Mouse (Mus musculus) gastrocnemius, postnatal 14 days (tissue): Measurements from ENCODE around the gene Zfp366. TPM values are rescaled to one million over a fixed set of nuclear protein-coding genes. Genes with fewer than 3 reads are reported as not detected.

Experiments used
- DNase-seq: peaks from one replicate; pipeline ENCODE4 v3.0.0; 2021; ENCODE audit warnings: mixed read lengths
- intact Hi-C: fragments of 180-260 bp; cut with DNase I; formaldehyde crosslinking; loops from one replicate; pipeline ENCODE4 v1.15.1; 2025; ENCODE audit warnings: low total_unique reads
- total RNA-seq, 2 experiments: library from RNA; stranded (reverse); gene quantifications; 2 replicates each; pipeline ENCODE4 v1.2.3; 2021

Gene Zfp366
- total RNA-seq, 2 experiments from 2014 or later = 6.0 to 7.4 TPM

DNA sequence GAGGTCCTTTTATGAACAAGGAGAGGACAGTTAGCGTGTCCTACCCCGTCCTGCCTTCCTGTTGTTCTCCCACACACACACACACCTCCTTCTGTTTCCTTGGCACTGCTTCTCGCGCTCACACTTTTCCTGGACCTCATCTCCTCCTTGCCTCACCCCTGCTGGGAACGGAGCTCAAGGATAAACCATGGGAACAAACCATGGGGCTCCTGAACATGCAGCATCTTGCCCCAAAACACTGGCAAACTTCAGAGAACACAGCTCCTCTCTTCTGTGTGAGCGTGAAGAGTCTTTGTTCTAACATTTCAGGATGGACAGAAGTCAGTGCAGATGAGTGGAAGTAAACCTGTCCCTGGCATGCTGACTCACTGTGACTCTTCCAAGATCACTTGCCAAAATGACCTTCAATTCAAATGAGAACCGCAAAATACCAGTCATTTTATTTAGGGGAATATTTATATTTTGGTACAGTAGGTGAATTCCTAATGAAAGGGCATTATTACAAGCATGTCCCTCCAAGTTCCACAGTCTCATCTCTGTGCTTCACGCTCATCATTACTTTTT, 38.8 kb downstream of the Zfp366 start:
- intact Hi-C loops = no loop called here
- DNase-seq = no peak

GRCm38 (mm10) chr13:99223917-99224316, 39.3 kb downstream of the Zfp366 start:
- intact Hi-C loops = no loop called here
- no peak for DNase-seq

GRCm38 (mm10) chr13:99225374-99226240, 41.0 kb downstream of the Zfp366 start:
- intact Hi-C loops = loop anchor here (5.0 kb wide), 1 partner anchor 38 kb away; no protein-coding TSS in a partner anchor

GRCm38 (mm10) chr13:99226809-99227208, 42.2 kb downstream of the Zfp366 start:
- intact Hi-C loops = loop anchor here (5.0 kb wide), 1 partner anchor 40 kb away; no protein-coding TSS in a partner anchor
- DNase-seq = no peak

More at GRCm38 (mm10) chr13:99225374-99226240, 41.0 kb downstream of the Zfp366 start:
- DNase-seq = no peak

DNA sequence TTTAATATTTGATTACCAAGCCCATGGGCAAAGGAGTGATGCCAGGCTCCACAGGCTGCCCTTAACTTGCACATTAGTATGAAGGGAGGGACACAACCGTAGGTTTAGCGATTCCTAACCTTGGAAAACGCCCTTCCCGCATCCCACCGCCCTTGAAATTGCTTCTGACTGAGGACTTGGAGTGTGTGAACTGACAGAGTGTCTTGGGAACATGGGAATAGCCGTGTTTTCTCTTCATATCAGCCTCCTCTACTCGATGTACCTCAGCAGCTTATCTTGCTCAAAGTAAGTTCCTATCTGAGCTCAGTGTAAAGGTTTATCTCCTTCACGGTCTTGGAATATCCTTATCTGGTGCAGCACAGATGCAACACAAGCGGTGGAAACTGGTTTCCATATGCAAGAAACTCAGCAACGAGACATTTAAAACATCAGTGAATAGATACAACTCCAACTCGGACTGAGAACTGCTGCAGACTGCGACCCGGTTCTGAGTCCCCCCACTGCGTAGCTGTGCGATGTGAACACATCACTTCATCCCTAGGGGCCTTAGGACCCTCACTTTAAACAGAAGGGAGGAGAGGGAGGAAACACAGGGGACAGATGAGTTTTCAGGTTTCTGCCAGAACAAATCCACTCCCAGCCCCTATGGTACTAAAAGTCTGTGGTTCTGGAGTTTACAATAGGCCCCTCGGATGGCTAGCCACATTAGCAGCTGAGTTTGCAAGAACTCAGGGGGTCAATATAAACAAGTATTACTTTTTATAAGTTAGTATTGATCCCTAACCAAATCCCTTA, 43.0 kb downstream of the Zfp366 start:
- intact Hi-C loops = loop anchor here (5.0 kb wide), 1 partner anchor 40 kb away; no protein-coding TSS in a partner anchor
- no peak for DNase-seq

- no peak for DNase-seq
- intact Hi-C loops = loop anchor here (5.0 kb wide), 1 partner anchor 42 kb away; no protein-coding TSS in a partner anchor
These were observed 44.4 kb downstream of the Zfp366 start for GRCm38 (mm10) chr13:99228821-99229570.

DNA sequence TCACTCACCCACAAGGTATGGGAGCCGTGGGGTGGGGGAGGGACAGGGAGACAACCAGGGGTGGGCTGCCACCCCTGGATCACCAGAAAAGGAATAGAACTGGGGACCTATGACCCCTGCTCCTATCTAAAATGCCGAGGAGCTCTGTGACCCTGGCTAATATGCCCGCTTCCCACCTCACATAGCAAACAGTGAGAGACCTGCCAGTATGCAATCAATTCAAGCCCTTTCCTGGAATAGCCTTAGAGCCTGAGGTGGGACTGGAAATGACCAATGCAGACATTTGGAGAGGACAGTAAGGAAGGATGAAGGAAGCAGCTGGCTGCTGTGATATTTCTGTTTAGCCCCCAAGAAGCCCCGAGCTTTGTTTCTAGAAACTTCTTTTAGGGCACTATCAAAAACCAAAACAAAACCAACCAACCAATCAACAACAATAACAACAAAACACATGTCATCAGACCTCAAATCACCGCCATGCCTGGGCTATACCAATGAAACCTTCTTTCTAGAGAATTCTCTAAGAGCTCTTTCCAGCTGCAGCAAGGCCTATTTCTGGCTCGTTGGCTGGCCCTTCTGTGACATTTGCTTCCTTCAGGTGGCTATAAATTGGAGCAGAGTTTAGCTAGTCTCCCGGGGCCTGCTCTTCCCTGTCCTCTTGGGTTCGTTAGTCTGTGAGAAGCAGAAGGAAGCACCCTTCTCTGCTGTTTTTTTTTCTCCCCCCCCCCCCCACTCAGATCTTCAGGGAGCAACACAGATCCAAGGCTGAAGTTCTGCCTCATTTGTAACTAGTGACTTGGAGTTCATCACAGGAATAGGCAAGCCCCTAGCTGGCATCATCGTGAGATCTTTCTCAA, 45.2 kb downstream of the Zfp366 start:
- intact Hi-C loops = loop anchor here (5.0 kb wide), 1 partner anchor 43 kb away; no protein-coding TSS in a partner anchor
- no peak for DNase-seq

DNA sequence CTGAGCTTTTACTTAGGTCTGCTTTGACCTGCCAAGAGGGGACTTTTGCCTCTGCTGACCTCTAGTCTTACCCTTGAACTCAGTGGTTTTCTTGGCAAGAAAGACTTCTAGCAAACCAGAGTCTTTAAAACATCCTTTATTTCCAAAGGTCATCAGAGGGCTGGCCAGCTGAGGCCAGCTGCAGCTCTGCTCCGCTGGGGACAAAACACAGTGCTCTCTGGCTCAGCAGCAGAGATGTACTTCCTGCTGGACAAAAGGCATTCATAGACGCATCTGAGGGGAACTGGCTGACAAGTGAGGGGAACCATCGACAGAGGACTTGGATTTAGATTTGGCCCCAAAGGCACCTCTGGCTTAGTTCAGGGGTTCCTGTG, 45.9 kb downstream of the Zfp366 start:
- intact Hi-C loops = no loop called here
- peak; percentile 50 for DNase-seq

- intact Hi-C loops = no loop called here
- no peak for DNase-seq
These were observed 48.7 kb downstream of the Zfp366 start for GRCm38 (mm10) chr13:99233333-99233732.

DNA sequence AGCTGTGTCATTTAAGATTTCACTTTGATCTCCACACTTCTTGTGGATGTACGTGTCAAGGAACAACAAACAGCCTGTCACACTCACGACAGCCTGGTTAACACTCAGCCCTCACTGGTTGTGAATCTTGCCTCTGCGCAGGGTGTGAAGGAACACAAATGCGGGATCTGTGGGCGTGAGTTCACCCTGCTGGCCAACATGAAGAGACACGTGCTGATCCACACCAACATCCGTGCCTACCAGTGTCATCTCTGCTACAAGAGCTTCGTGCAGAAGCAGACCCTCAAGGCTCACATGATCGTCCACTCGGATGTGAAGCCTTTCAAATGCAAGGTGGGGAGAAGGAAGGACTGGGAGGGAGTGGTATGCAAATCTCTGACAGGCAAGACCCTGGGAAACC, 49.3 kb downstream of the Zfp366 start:
- no peak for DNase-seq
- intact Hi-C loops = no loop called here

- no peak for DNase-seq
- intact Hi-C loops = no loop called here
These were observed 51.0 kb downstream of the Zfp366 start for GRCm38 (mm10) chr13:99235428-99236210.

DNA sequence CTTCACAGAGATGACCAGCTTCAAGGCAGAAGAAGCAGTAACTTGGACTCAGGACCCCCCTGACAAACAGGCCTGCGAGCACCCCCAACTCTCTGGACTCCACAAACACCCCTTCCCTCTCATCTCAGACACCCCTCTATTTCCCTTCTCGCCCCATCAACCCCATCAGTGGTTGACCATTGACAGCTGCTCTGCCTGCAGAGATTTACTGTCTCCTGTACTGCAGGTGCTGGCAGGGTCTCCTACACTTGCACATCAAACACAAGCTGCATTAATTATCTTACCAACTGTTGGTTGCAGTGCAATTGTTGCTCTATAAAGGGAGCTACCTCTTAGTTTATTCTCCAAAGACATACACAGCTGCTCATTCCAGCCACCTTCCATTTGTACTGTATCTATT, 51.6 kb downstream of the Zfp366 start:
- intact Hi-C loops = no loop called here
- DNase-seq = no peak

- intact Hi-C loops = no loop called here
- DNase-seq = no peak
These were observed 52.5 kb downstream of the Zfp366 start for GRCm38 (mm10) chr13:99237122-99237521.

GRCm38 (mm10) chr13:99237841-99238216, 53.2 kb downstream of the Zfp366 start:
- intact Hi-C loops = no loop called here

GRCm38 (mm10) chr13:99238217-99239160, 53.9 kb downstream of the Zfp366 start:
- DNase-seq = peak; percentile 86
- intact Hi-C loops = no loop called here

More at GRCm38 (mm10) chr13:99237841-99238216, 53.2 kb downstream of the Zfp366 start:
- no peak for DNase-seq

- intact Hi-C loops = no loop called here
These were observed 54.5 kb downstream of the Zfp366 start for GRCm38 (mm10) chr13:99239161-99239530.

DNA sequence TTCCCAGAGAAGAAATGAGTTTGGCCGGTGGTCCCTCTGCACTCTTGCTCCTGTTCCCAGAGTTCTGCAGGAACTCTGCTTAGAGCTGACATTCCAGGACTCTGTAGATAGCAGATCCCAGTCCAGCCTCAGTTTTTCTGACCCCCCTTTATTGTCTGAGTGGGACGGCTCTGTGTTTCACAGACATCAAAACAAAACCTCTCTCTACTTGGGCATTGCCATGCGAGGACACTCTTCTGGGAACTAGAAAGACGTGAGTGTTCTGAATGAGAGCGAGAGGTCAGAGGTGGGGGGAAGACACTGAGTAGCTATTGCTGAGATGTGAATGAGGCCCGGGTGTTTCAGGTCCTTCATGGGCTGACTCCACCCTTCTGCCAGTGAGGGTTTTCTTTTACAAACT, 55.1 kb downstream of the Zfp366 start:
- no peak for DNase-seq
- intact Hi-C loops = no loop called here

More at GRCm38 (mm10) chr13:99239161-99239530, 54.5 kb downstream of the Zfp366 start:
- DNase-seq = no peak
